Mouse (Mus musculus) small intestine, adult 2 months (tissue): ENCODE measurements around the gene Fam169a. TPM values are rescaled to one million over a fixed set of nuclear protein-coding genes. Genes with fewer than 3 reads are reported as not detected.
"Not testable (repeated sequence)": the region's sequence is repeated elsewhere in the genome, so short reads cannot be mapped to it uniquely, and the experiment has no call there.

Experiments
- H3K27ac ChIP-seq: fragments of 200-500 bp; 2 replicates; pipeline ENCODE4 v1.5.1; 2012; ENCODE audit warnings: low read depth, low read length, control low read depth, inconsistent platforms; ENCODE audit not compliant: insufficient read depth
- H3K27me3 ChIP-seq: fragments of 200-500 bp; 2 replicates; pipeline ENCODE4 v1.6.1; 2012; ENCODE audit warnings: mild to moderate bottlenecking, moderate library complexity, low read length, inconsistent platforms; ENCODE audit not compliant: control insufficient read depth, insufficient read depth
- H3K36me3 ChIP-seq: fragments of 200-500 bp; 2 replicates; pipeline ENCODE4 v1.6.1; 2012; ENCODE audit warnings: mild to moderate bottlenecking, low read length, control low read depth, inconsistent platforms; ENCODE audit not compliant: control insufficient read depth, insufficient read depth
- H3K4me1 ChIP-seq: fragments of 200-500 bp; 2 replicates; pipeline ENCODE4 v1.6.1; 2012; ENCODE audit warnings: low read length, inconsistent platforms, mixed read lengths; ENCODE audit not compliant: control insufficient read depth, insufficient read depth, insufficient read length
- H3K4me3 ChIP-seq: fragments of 200-500 bp; 2 replicates; pipeline ENCODE4 v1.5.1; 2012; ENCODE audit warnings: low read depth, mild to moderate bottlenecking, control low read depth, inconsistent platforms, low read length, moderate library complexity
- CTCF ChIP-seq: fragments of 200-500 bp; IDR thresholded peaks from 2 replicates; pipeline ENCODE4 v1.5.1; 2012; ENCODE audit warnings: low read depth, mild to moderate bottlenecking, control low read depth, inconsistent platforms, low read length, moderate library complexity, mixed read lengths; ENCODE audit not compliant: insufficient replicate concordance, insufficient read length; ENCODE audit errors: extremely low read depth
- POLR2A ChIP-seq: fragments of 200-500 bp; IDR thresholded peaks from 2 replicates; pipeline ENCODE4 v1.6.1; 2012; ENCODE audit warnings: low read depth, mild to moderate bottlenecking, control low read depth, inconsistent platforms, low read length, moderate library complexity
- WGBS: fragments of 180-500 bp; shearing (Covaris S2); methylation state at CpG from one replicate; pipeline ENCODE4 v1.1.7; 2018; 5-methylcytosine and 5-hydroxymethylcytosine counted together
- polyA plus RNA-seq: library from polyadenylated mRNA; depleted of rRNA; stranded (reverse); fragments of >200 nt; gene quantifications from 2 replicates; pipeline ENCODE4 v1.2.3, GENCODE M21; 2012

Fam169a gene
- polyA plus RNA-seq, 1 experiment, result not detected

DNA sequence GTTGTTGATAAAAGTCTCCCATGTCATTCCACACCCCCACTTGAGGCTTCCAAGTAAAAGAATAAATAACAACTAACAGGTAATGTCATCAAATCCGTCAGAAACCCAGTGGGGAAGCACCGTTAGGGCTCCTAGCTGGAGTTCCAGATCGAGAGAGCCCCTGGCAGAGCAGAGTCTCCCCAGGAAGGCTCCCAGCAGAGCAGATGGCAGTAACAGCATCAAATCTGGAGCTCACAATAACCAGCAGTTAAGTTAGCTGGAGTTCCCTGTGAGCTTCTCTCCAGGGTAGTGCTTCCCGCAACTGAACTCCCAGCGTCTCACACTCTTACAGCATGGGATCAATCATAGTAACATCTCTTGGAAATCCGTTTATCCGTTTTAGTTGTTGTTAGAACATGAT lies 37.9 kb downstream of the Fam169a start:
- Histone ChIP-seq H3K4me1 (no peaks in the 10 kb centered on the region), H3K27me3 (no peaks in the 10 kb centered on the region), H3K27ac (no peak overlapping the region), H3K4me3 (no peak overlapping the region), H3K36me3 (no peaks in the 10 kb centered on the region)
- TF ChIP-seq POLR2A, result no peak
- no peak for TF ChIP-seq CTCF
- WGBS, result 82% methylated on average over 7 of the region's 7 CpGs

DNA sequence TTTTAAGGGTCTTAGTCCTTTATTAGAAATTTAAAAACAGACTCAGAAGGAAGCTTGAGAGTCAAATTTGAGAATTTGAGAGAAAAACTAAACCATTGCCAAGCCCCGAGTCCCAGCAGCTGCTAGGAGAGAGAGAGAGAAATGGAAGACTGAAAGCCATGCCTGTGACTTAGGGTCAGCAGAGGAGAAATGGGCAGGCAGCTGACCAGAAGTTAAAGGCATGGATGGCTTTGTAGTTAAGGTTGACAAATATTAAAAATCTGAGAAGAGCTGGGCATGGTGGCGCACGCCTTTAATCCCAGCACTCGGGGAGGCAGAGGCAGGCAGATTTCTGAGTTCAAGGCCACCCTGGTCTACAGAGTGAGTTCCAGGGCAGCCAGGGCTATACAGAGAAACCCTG lies 40.6 kb downstream of the Fam169a start:
- H3K27ac ChIP-seq, H3K4me1 ChIP-seq, H3K4me3 ChIP-seq, H3K36me3 ChIP-seq, H3K27me3 ChIP-seq: not testable (repeated sequence)
- 89% methylated on average over 4 of the region's 4 CpGs for WGBS

DNA sequence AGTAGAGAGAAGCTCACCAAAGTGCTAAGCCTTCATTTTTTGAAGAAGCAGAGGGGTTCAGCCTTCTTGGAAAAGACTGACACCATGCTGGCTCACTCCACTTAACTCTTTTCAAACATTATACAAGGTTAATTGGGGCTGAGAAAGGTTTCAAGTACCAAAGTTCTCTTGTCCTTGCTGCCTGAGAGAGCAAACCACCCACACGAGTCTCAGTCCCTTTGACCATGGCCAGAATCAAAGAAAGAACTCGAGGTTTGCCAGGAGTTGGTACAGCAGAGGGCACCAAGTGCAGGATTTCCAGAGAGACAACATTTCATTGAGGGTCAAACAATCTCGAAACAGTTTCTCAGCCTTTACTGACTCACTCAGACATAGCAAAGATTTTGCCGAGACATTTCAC lies 42.0 kb downstream of the Fam169a start:
- 71% methylated on average over 4 of the region's 4 CpGs for WGBS
- no peak overlapping the region for H3K27ac ChIP-seq
- TF ChIP-seq CTCF, result no peak
- TF ChIP-seq POLR2A, result no peak
- no peak overlapping the region for H3K4me3 ChIP-seq
- no peaks in the 10 kb centered on the region for H3K27me3 ChIP-seq
- H3K36me3 ChIP-seq, result no peaks in the 10 kb centered on the region
- H3K4me1 ChIP-seq, result no peaks in the 10 kb centered on the region

DNA sequence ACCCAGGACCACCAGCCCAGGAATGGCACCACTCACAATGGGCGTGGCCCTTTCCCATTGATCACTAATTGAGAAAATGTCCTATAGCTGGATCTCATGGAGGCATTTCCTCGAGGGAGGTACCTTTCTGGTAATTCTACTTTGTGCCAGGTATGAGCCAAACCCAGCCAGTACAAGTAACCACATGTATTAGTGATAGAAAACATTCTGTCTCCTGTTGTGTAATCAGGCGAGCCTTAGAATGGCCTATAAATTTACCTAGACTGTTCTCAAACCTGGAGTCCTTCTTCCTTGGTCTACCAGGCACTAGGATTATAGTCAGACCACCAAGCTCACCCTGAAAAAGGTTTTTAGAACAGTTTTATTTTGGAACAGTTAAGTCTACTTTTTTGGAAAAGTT lies 54.3 kb downstream of the Fam169a start:
- H3K4me1 ChIP-seq, result no peaks in the 10 kb centered on the region
- no peaks in the 10 kb centered on the region for H3K27me3 ChIP-seq
- 67% methylated on average over 3 of the region's 3 CpGs for WGBS
- H3K27ac ChIP-seq, result no peak overlapping the region
- H3K36me3 ChIP-seq, result no peaks in the 10 kb centered on the region
- TF ChIP-seq POLR2A (no peak), CTCF (no peak)
- no peak overlapping the region for H3K4me3 ChIP-seq

DNA sequence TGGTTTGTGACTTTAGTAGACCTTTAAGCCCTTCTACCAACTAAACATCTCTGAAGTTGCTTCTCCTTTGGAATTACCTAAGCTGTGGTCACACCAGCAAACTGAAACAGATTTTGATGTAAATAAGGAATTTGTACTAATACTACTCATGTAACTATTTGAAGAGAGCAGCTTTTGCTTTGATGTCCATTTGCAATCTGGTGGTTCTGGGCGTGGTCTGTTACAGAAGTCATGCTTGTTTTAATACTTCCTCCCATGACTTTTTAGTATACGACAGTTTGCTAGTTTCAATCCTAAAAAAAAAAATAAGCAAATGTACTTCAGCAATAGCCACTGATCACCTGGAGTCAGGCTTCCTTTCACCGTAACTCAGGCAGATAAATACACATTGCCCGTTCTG lies 62.6 kb downstream of the Fam169a start:
- not testable (repeated sequence) for H3K4me3 ChIP-seq, H3K27ac ChIP-seq, H3K27me3 ChIP-seq, H3K4me1 ChIP-seq
- 79% methylated on average over 4 of the region's 4 CpGs for WGBS
- H3K36me3 ChIP-seq, result peaks cover 16% of the 10 kb centered on the region

- not testable (repeated sequence) for H3K4me3 ChIP-seq, H3K27me3 ChIP-seq, H3K4me1 ChIP-seq, H3K27ac ChIP-seq
- H3K36me3 ChIP-seq, result peaks cover 19% of the 10 kb centered on the region
- WGBS, result no CpG with 5 or more reads among the region's 2 CpGs
Observed at GRCm38 (mm10) chr13:97130413-97130812, 63.3 kb downstream of the Fam169a start.

- WGBS, result under 1% methylated on average over 57 of the region's 57 CpGs
- TF ChIP-seq POLR2A (peak; percentile 69), CTCF (no peak)
- H3K36me3 ChIP-seq, result peaks cover 20% of the 10 kb centered on the region
Observed at GRCm38 (mm10) chr13:97137466-97138400, 70.6 kb downstream of the Fam169a start, which contains the start of the genes Gfm2 and Nsa2. TSS of gene Gfm2 (plus strand) at chr13:97137937. TSS of gene Nsa2 (minus strand) at chr13:97137937.

GRCm38 (mm10) chr13:97138404-97138931 lies 71.4 kb downstream of the Fam169a start:
- 15% methylated on average over 8 of the region's 8 CpGs for WGBS
- not testable (repeated sequence) for H3K27me3 ChIP-seq, H3K4me1 ChIP-seq
- peak overlapping the region; percentile 79 for H3K27ac ChIP-seq
- H3K4me3 ChIP-seq, result peak overlapping the region; percentile 92
- H3K36me3 ChIP-seq, result peaks cover 22% of the 10 kb centered on the region

More at GRCm38 (mm10) chr13:97137466-97138400, 70.6 kb downstream of the Fam169a start, which contains the start of the genes Gfm2 and Nsa2:
- no peaks in the 10 kb centered on the region for H3K27me3 ChIP-seq
- H3K27ac ChIP-seq, result peak within 1 kb of the TSS; percentile 79
- peaks cover 2% of the 10 kb centered on the region for H3K4me1 ChIP-seq
- peak within 1 kb of the TSS; percentile 92 for H3K4me3 ChIP-seq
